Mouse (Mus musculus): ENCODE measurements around the gene Adcy1.

GRCm38 (mm10) chr11:7055455-7056017 is 7.8 kb upstream of the Adcy1 start:
- no peak for TF ChIP-seq CTCF (IDR thresholded peaks at IDR 0.05; ENCODE audit: low read depth)
- no peak for TF ChIP-seq EP300 (IDR thresholded peaks at IDR 0.05; ENCODE audit: low read depth)
